Comparison of ENCODE assay signal across 8 mouse cellular contexts in genomic region chr15:84891658-84892057, GRCm38 (mm10). TPM values are rescaled to one million over a fixed set of nuclear protein-coding genes. Genes with fewer than 3 reads are reported as not detected.
DNase-seq lines count a peak whose midpoint lies in the region; ATAC-seq and TF ChIP-seq lines count a peak whose summit lies in the region.

No protein-coding gene starts in this region.

- no peak overlapping the region for H3K9ac ChIP-seq in liver, embryonic 13.5 days

- ATAC-seq in liver, embryonic 13.5 days (ENCODE audit: low read depth), result no peak

- no peak overlapping the region for H3K27ac ChIP-seq in cerebellum, adult 2 months (ENCODE audit: insufficient read depth, low read length)
- no peak overlapping the region for H3K27ac ChIP-seq in liver, embryonic 13.5 days
- no peak overlapping the region for H3K27ac ChIP-seq in olfactory bulb, adult 2 months (ENCODE audit: insufficient read depth, low read depth, low read length)

- no peak overlapping the region for H3K4me2 ChIP-seq in liver, embryonic 13.5 days

- H3K36me3 ChIP-seq in liver, embryonic 13.5 days, result no peaks in the 10 kb centered on the region

- no peak for TF ChIP-seq POLR2A in cerebellum, adult 2 months (IDR thresholded peaks at IDR 0.05; ENCODE audit: borderline replicate concordance, insufficient read depth, low read length)
- TF ChIP-seq POLR2A in olfactory bulb, adult 2 months (IDR thresholded peaks at IDR 0.05; ENCODE audit: insufficient read depth, low read depth, low read length), result no peak

- H3K27me3 ChIP-seq in cerebellum, adult 2 months (ENCODE audit: control insufficient read depth, insufficient read depth, low read length), result no peaks in the 10 kb centered on the region
- H3K27me3 ChIP-seq in liver, embryonic 13.5 days, result no peaks in the 10 kb centered on the region

- H3K4me3 ChIP-seq in cerebellum, adult 2 months (replicated peaks; ENCODE audit: insufficient read depth, low read depth, low read length), result no peak overlapping the region
- H3K4me3 ChIP-seq in liver, embryonic 13.5 days (replicated peaks), result no peak overlapping the region
- H3K4me3 ChIP-seq in olfactory bulb, adult 2 months (ENCODE audit: insufficient read depth, low read depth, low read length), result no peak overlapping the region

- WGBS in cerebellum, adult 2 months, result 3% methylated on average over 3 of the region's 3 CpGs
- WGBS in liver, embryonic 13.5 days (ENCODE audit: insufficient replicate concordance), result 6% methylated on average over 3 of the region's 3 CpGs
- 2% methylated on average over 3 of the region's 3 CpGs for WGBS in olfactory bulb, adult 2 months

- H3K9me3 ChIP-seq in liver, embryonic 13.5 days (replicated peaks), result no peaks in the 10 kb centered on the region

- DNase-seq in 3T3-L1 (ENCODE audit: low read depth, low spot score) (peak; percentile 82), MEL-GATA-1-ER (ENCODE audit: extremely low read depth, low read depth) (peak; percentile 28)
- peak; percentile 66 to 73 for DNase-seq in cerebellum, adult 2 months
- peak; percentile 32 to 61 for DNase-seq in frontal cortex, postnatal 14 days (ENCODE audit: low spot score in 2 of 2)
- peak; percentile 81 for DNase-seq in kidney, postnatal 10 days
- DNase-seq in liver, embryonic 13.5 days, result peak; percentile 21
- DNase-seq in thymus, postnatal 14 days, result peak; percentile 32

- H3K4me1 ChIP-seq in cerebellum, adult 2 months (ENCODE audit: control insufficient read depth, insufficient read depth, low read length), result no peaks in the 10 kb centered on the region; the same call in 1 of the 2 replicates
- no peaks in the 10 kb centered on the region for H3K4me1 ChIP-seq in liver, embryonic 13.5 days (replicated peaks)
- no peaks in the 10 kb centered on the region for H3K4me1 ChIP-seq in olfactory bulb, adult 2 months (ENCODE audit: control insufficient read depth, insufficient read depth, low read length)

- TF ChIP-seq CTCF in cerebellum, adult 2 months (IDR thresholded peaks at IDR 0.05; ENCODE audit: borderline replicate concordance, insufficient read depth, low read depth, low read length), result peak; percentile 89
- TF ChIP-seq CTCF in olfactory bulb, adult 2 months (IDR thresholded peaks at IDR 0.05; ENCODE audit: insufficient read depth, low read depth, low read length), result peak; percentile 34; the same call in 1 of the 2 replicates

RNA-seq across cellular contexts. Expression of gene Gm29666, which starts 28.2 kb away (rescaled TPM):
- 1.9 and 2.2 TPM in 2 replicates for polyA plus RNA-seq in cerebellum, adult 2 months (2012; rRNA removed)
- polyA plus RNA-seq in liver, embryonic 13.5 days (2015; fragmentation: Nextera tagmentation; extraction: Ambion mirVana), result 0.37 and 0.50 TPM in 2 replicates
- polyA plus RNA-seq in olfactory bulb, adult 2 months (2012; ENCODE audit: insufficient read depth, insufficient read length, low replicate concordance, missing spikeins), result not detected in 2 replicates

RNA-seq across cellular contexts. Expression of gene Nup50, which starts 31.6 kb away (rescaled TPM):
- polyA plus RNA-seq in cerebellum, adult 2 months (2012; rRNA removed), result 17.5 and 18.9 TPM in 2 replicates
- 30.0 and 42.7 TPM in 2 replicates for polyA plus RNA-seq in liver, embryonic 13.5 days (2015; fragmentation: Nextera tagmentation; extraction: Ambion mirVana)
- polyA plus RNA-seq in olfactory bulb, adult 2 months (2012; ENCODE audit: insufficient read depth, insufficient read length, low replicate concordance, missing spikeins), result 69.3 TPM in 1 of 2 replicates, not detected in the other

RNA-seq across cellular contexts. Expression of gene Phf21b, which starts 35.8 kb away (rescaled TPM):
- 36.5 and 37.1 TPM in 2 replicates for polyA plus RNA-seq in cerebellum, adult 2 months (2012; rRNA removed)
- polyA plus RNA-seq in liver, embryonic 13.5 days (2015; fragmentation: Nextera tagmentation; extraction: Ambion mirVana), result 0.12 TPM in 1 of 2 replicates, not detected in the other
- not detected in 2 replicates for polyA plus RNA-seq in olfactory bulb, adult 2 months (2012; ENCODE audit: insufficient read depth, insufficient read length, low replicate concordance, missing spikeins)

Comparison
In these comparisons a context has a peak if more than half of its experiments do, and no peak if none do; other contexts are left out.
1. DNase-seq: peak in every context shown above with its lines; median percentile 82 in 3T3-L1; 81 in kidney, postnatal 10 days; 70 in cerebellum, adult 2 months; 46 in frontal cortex, postnatal 14 days; 32 in thymus, postnatal 14 days; 28 in MEL-GATA-1-ER; 21 in liver, embryonic 13.5 days.
2. RNA of gene Phf21b, which starts 35.8 kb away (polyA plus RNA-seq): 36.5 to 37.1 TPM in cerebellum, adult 2 months; 0.12 TPM in liver, embryonic 13.5 days and not detected in olfactory bulb, adult 2 months; every median in the first group is over 10 times any median in the second.